Mouse (Mus musculus): Measurements from ENCODE around the gene Ttc33. TPM values are rescaled to one million over a fixed set of nuclear protein-coding genes. Genes with fewer than 3 reads are reported as not detected.

The Ttc33 gene
- polyA plus RNA-seq, 1 experiment from 2014 or later: 47.2 TPM

DNA sequence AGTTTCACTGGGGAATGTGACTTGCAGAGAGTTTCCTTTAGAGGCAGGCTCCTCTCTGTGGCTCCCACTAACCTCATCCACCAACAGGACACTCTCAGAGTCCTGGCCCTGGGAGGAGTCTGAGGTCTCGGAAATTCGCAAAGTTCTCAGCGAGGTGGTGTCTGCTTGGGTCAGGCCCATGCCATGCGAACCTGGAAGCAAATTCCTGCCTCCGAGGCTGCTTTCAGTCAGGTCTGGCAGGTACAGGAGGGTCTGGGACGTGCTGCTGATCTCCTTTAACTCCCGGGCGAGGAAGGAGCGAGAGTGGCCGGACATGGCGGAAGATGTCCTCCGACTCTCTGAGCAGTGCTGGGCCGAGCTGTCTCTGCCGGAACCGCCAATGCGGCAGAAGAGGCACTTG, 49.3 kb downstream of the Ttc33 start:
- no peak for DNase-seq (ENCODE audit: low spot score)
- H3K4me1 ChIP-seq (ENCODE audit: control insufficient read depth, insufficient read depth, low read length): no peaks in the 10 kb centered on the region
- no peak overlapping the region for H3K4me2 ChIP-seq (ENCODE audit: low read depth, severe bottlenecking)
- H3K27ac ChIP-seq (replicated peaks; ENCODE audit: low read depth, low read length): no peak overlapping the region
- H3K4me3 ChIP-seq (ENCODE audit: low read depth, low read length): no peak overlapping the region
- H3K9ac ChIP-seq (ENCODE audit: low read length): no peak overlapping the region
- H3K27me3 ChIP-seq (ENCODE audit: control insufficient read depth, insufficient read depth, low read length): no peaks in the 10 kb centered on the region
- ATAC-seq (ENCODE audit: insufficient number of reproducible peaks, low FRiP score, low TSS enrichment, low read depth): no peak
- H3K36me3 ChIP-seq (ENCODE audit: control insufficient read depth, insufficient read depth, low read length): no peaks in the 10 kb centered on the region
- 89% methylated on average over 16 of the region's 16 CpGs for WGBS
- H3K9me3 ChIP-seq (ENCODE audit: control insufficient read depth, low read length): 0 out of 2 replicates have a peak, but pooled peaks cover 3% of the 10 kb centered on the region

DNA sequence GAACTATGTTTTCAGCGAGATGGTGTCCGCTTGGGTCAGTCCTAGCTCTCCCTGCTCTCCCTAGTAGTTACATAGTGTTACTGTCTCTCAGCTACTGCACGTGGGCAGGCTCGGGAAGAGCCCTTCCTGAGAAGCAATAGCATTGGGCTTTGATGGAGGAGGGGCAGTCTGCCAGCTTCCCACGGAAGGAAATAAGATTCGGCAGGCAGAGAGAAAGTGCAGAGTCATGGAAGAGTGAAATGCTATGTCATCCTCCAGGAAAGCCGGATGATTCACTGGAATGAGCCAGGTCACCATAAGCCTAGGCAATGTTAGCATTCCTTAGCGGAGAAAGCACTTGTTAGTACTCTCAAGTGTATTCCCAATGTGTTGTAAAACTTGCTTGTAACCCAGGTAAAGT, 50.2 kb downstream of the Ttc33 start:
- Histone ChIP-seq H3K4me2 (ENCODE audit: low read depth, severe bottlenecking) (no peak overlapping the region), H3K9ac (ENCODE audit: low read length) (no peak overlapping the region), H3K27me3 (ENCODE audit: control insufficient read depth, insufficient read depth, low read length) (no peaks in the 10 kb centered on the region), H3K27ac (replicated peaks; ENCODE audit: low read depth, low read length) (no peak overlapping the region), H3K9me3 (ENCODE audit: control insufficient read depth, low read length) (0 out of 2 replicates have a peak, but pooled peaks cover 3% of the 10 kb centered on the region), H3K4me3 (ENCODE audit: low read depth, low read length) (no peak overlapping the region), H3K4me1 (ENCODE audit: control insufficient read depth, insufficient read depth, low read length) (no peaks in the 10 kb centered on the region), H3K36me3 (ENCODE audit: control insufficient read depth, insufficient read depth, low read length) (no peaks in the 10 kb centered on the region)
- ATAC-seq (ENCODE audit: insufficient number of reproducible peaks, low FRiP score, low TSS enrichment, low read depth) (no peak), DNase-seq (ENCODE audit: low spot score) (no peak)
- 39% methylated on average over 8 of the region's 8 CpGs for WGBS

DNA sequence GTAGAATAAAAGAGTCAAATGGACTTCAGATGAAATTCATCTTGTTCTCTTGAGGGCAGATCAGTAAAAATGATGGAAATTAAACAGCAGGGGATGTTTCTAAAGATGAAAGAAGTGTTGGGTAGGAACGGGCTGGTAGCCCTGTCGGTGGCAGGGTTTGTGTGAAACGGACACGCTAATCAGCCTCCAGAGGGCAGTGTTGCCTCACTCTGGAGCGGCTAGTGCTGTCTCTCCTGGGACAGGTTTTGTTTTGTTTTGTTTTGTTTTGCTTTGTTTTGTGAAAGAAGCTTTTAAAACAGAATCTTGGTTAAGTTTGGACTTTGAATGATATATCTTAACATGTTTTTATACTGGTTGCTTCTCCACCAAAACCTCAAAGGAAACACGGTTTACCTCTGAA, 51.2 kb downstream of the Ttc33 start:
- Histone ChIP-seq H3K36me3 (ENCODE audit: control insufficient read depth, insufficient read depth, low read length) (no peaks in the 10 kb centered on the region), H3K27me3 (ENCODE audit: control insufficient read depth, insufficient read depth, low read length) (no peaks in the 10 kb centered on the region), H3K9ac (ENCODE audit: low read length) (no peak overlapping the region), H3K27ac (replicated peaks; ENCODE audit: low read depth, low read length) (no peak overlapping the region), H3K9me3 (ENCODE audit: control insufficient read depth, low read length) (0 out of 2 replicates have a peak, but pooled peaks cover 3% of the 10 kb centered on the region), H3K4me2 (ENCODE audit: low read depth, severe bottlenecking) (no peak overlapping the region), H3K4me3 (ENCODE audit: low read depth, low read length) (no peak overlapping the region), H3K4me1 (ENCODE audit: control insufficient read depth, insufficient read depth, low read length) (no peaks in the 10 kb centered on the region)
- ATAC-seq (ENCODE audit: insufficient number of reproducible peaks, low FRiP score, low TSS enrichment, low read depth) (no peak), DNase-seq (ENCODE audit: low spot score) (peak; percentile 85)
- WGBS: 16% methylated on average over 6 of the region's 6 CpGs

DNA sequence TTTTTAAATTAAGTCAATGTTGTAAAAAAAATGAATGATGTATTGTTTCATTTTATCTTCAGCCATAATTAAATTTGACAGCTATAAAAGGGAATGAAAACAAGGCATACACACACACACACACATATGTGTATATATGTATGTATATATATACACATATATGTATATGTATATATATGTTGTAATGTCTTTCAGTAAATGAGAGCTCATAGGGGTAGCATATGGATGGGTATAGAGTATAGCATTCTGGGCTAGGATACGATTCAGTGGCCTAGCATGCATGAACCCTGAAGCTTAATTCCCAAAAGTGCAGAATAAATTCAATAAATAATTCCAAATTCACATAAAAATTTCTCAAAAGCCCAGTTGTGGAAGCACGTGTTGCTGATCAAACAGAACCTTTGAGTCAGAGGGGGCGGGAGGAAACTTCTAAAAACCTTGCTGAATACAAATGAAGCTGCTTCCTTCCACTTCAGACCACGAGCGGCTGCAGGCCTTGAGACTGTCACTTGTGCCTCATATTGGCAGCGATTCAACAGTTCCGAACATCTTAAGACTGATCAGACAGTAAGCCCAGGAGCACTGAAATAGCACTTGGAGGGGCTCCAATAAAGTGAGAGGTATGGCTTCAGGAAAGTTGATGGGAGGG, 51.8 kb downstream of the Ttc33 start:
- H3K27me3 ChIP-seq (ENCODE audit: control insufficient read depth, insufficient read depth, low read length): 0 out of 2 replicates have a peak, but pooled peaks cover 2% of the 10 kb centered on the region
- H3K9me3 ChIP-seq (ENCODE audit: control insufficient read depth, low read length): 0 out of 2 replicates have a peak, but pooled peaks cover 3% of the 10 kb centered on the region
- H3K27ac ChIP-seq (replicated peaks; ENCODE audit: low read depth, low read length): no peak overlapping the region
- no peak overlapping the region for H3K4me2 ChIP-seq (ENCODE audit: low read depth, severe bottlenecking)
- no peaks in the 10 kb centered on the region for H3K36me3 ChIP-seq (ENCODE audit: control insufficient read depth, insufficient read depth, low read length)
- WGBS: 81% methylated on average over 7 of the region's 7 CpGs
- DNase-seq (ENCODE audit: low spot score) (no peak), ATAC-seq (ENCODE audit: insufficient number of reproducible peaks, low FRiP score, low TSS enrichment, low read depth) (no peak)
- H3K4me3 ChIP-seq (ENCODE audit: low read depth, low read length): no peak overlapping the region
- H3K9ac ChIP-seq (ENCODE audit: low read length): no peak overlapping the region
- peaks cover under 1% of the 10 kb centered on the region; the same call in 1 of the 2 replicates for H3K4me1 ChIP-seq (ENCODE audit: control insufficient read depth, insufficient read depth, low read length)

DNA sequence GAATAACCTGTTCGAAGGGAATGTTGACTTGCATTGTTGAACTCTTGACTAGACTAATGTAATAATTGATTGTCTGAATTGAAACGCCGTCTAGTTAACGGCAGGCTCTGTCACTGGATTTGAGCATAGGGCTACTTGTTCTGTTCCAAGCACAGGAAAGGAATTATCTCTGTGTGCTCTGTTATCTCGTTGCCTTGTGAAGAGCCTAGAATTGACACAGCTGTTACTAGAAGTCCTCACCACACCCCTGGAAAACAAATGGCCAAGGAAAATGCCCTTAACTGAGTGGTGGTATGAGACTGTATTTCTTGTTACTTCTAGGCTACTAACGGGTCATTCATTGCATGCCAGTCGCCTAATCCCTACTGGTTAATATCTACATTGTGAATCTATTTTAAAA, 52.7 kb downstream of the Ttc33 start:
- Histone ChIP-seq H3K9me3 (ENCODE audit: control insufficient read depth, low read length) (0 out of 2 replicates have a peak, but pooled peaks cover 3% of the 10 kb centered on the region), H3K4me1 (ENCODE audit: control insufficient read depth, insufficient read depth, low read length) (peaks cover 10% of the 10 kb centered on the region), H3K9ac (ENCODE audit: low read length) (no peak overlapping the region), H3K27me3 (ENCODE audit: control insufficient read depth, insufficient read depth, low read length) (peaks cover 11% of the 10 kb centered on the region), H3K27ac (replicated peaks; ENCODE audit: low read depth, low read length) (no peak overlapping the region), H3K4me3 (ENCODE audit: low read depth, low read length) (no peak overlapping the region), H3K36me3 (ENCODE audit: control insufficient read depth, insufficient read depth, low read length) (no peaks in the 10 kb centered on the region), H3K4me2 (ENCODE audit: low read depth, severe bottlenecking) (no peak overlapping the region)
- DNase-seq (ENCODE audit: low spot score) (no peak), ATAC-seq (ENCODE audit: insufficient number of reproducible peaks, low FRiP score, low TSS enrichment, low read depth) (no peak)
- 83% methylated on average over 7 of the region's 7 CpGs for WGBS

DNA sequence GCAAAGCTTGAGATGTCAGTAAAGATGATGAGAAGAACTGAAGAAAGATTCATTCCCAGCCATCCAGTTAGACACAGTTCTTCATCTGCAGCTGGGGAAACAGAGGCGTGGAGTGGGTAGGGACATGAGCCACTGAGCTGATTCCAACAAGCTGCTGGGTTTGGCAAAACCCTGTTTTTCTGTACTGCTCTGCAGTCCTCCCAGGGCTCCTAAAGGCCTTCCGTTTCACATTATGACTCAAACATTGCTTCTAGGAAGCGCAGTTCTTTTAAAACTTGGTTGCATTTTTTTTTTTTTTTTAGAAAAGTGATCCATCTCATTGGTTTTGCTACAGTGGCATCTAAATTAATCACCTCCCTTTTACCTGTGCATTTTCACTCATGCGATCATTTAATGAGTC, 53.2 kb downstream of the Ttc33 start:
- H3K27me3 ChIP-seq (ENCODE audit: control insufficient read depth, insufficient read depth, low read length): peaks cover 16% of the 10 kb centered on the region
- 0 out of 2 replicates have a peak, but pooled peaks cover 3% of the 10 kb centered on the region for H3K9me3 ChIP-seq (ENCODE audit: control insufficient read depth, low read length)
- H3K9ac ChIP-seq (ENCODE audit: low read length): no peak overlapping the region
- DNase-seq (ENCODE audit: low spot score) (no peak), ATAC-seq (ENCODE audit: insufficient number of reproducible peaks, low FRiP score, low TSS enrichment, low read depth) (no peak)
- no peak overlapping the region for H3K4me3 ChIP-seq (ENCODE audit: low read depth, low read length)
- WGBS: 84% methylated on average over 4 of the region's 4 CpGs
- no peaks in the 10 kb centered on the region for H3K36me3 ChIP-seq (ENCODE audit: control insufficient read depth, insufficient read depth, low read length)
- H3K27ac ChIP-seq (replicated peaks; ENCODE audit: low read depth, low read length): no peak overlapping the region
- H3K4me1 ChIP-seq (ENCODE audit: control insufficient read depth, insufficient read depth, low read length): peaks cover 12% of the 10 kb centered on the region
- H3K4me2 ChIP-seq (ENCODE audit: low read depth, severe bottlenecking): no peak overlapping the region

DNA sequence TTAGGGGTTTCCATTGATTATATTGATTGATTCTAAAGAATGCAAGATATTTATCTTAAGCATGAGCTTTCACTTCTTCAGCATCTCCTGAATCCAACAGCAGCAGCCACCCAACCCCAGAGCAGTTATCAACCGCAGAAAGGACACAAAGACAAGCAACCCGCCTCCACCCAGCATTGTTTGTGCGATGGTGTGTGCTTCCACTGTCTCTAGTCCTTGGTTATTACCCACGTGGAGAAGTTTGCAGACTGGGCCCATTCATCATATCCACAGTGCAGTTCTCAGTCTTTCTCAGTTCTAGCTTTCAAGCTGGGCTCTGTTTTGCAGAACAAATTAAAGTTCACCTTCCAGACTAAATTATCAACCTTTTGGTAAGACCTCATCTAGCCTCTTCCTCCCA, 54.0 kb downstream of the Ttc33 start:
- H3K4me2 ChIP-seq (ENCODE audit: low read depth, severe bottlenecking): no peak overlapping the region
- H3K9ac ChIP-seq (ENCODE audit: low read length): no peak overlapping the region
- H3K36me3 ChIP-seq (ENCODE audit: control insufficient read depth, insufficient read depth, low read length): no peaks in the 10 kb centered on the region
- no peak for DNase-seq (ENCODE audit: low spot score)
- H3K27me3 ChIP-seq (ENCODE audit: control insufficient read depth, insufficient read depth, low read length): peaks cover 17% of the 10 kb centered on the region
- 0 out of 2 replicates have a peak, but pooled peaks cover 3% of the 10 kb centered on the region for H3K9me3 ChIP-seq (ENCODE audit: control insufficient read depth, low read length)
- peaks cover 12% of the 10 kb centered on the region for H3K4me1 ChIP-seq (ENCODE audit: control insufficient read depth, insufficient read depth, low read length)
- no peak overlapping the region for H3K4me3 ChIP-seq (ENCODE audit: low read depth, low read length)
- WGBS: 90% methylated on average over 4 of the region's 4 CpGs
- ATAC-seq (ENCODE audit: insufficient number of reproducible peaks, low FRiP score, low TSS enrichment, low read depth): no peak
- H3K27ac ChIP-seq (replicated peaks; ENCODE audit: low read depth, low read length): no peak overlapping the region

DNA sequence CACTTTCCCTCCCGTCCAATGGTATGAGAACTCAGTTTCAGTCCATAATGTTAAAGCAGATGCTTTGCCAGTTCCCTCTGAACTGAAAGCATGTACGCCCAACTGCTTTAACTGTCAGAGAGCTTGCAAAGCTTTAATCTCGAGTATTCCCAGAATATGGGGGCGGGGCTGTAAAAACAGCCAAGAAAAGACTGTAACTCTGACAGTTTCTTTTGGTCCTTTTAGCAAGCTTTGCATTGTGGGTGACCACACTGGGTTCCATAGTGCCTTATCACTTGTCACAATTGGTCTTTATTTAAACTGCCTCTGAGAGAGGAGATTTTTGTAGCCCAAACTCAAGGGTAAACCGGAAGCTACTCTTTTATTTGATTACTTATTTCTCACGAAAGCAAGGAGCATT, 54.6 kb downstream of the Ttc33 start:
- no peak overlapping the region for H3K9ac ChIP-seq (ENCODE audit: low read length)
- H3K4me2 ChIP-seq (ENCODE audit: low read depth, severe bottlenecking): no peak overlapping the region
- ATAC-seq (ENCODE audit: insufficient number of reproducible peaks, low FRiP score, low TSS enrichment, low read depth) (no peak), DNase-seq (ENCODE audit: low spot score) (no peak)
- H3K4me3 ChIP-seq (ENCODE audit: low read depth, low read length): no peak overlapping the region
- H3K27ac ChIP-seq (replicated peaks; ENCODE audit: low read depth, low read length): no peak overlapping the region
- H3K4me1 ChIP-seq (ENCODE audit: control insufficient read depth, insufficient read depth, low read length): peaks cover 12% of the 10 kb centered on the region
- peaks cover 21% of the 10 kb centered on the region for H3K27me3 ChIP-seq (ENCODE audit: control insufficient read depth, insufficient read depth, low read length)
- WGBS: 73% methylated on average over 6 of the region's 6 CpGs
- no peaks in the 10 kb centered on the region for H3K36me3 ChIP-seq (ENCODE audit: control insufficient read depth, insufficient read depth, low read length)
- 0 out of 2 replicates have a peak, but pooled peaks cover 3% of the 10 kb centered on the region for H3K9me3 ChIP-seq (ENCODE audit: control insufficient read depth, low read length)

DNA sequence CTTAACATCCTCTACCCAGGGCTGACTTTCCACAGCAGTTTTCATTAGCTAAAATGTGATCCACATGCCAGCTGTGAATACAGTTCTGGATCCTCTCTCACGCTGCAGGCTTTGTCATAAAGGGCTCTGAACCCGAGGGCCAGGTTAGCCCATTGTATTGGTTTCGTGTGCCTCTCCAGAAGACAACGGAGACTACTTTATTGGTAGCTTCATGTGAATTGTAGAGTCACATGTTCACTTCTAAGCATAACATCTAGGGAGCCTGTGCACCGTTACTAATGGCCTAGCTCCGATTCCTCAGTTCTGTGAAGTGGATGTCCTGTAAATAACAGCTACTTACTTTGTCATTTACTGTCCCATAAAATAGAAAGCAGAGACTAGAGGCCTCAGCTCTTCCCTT, 55.0 kb downstream of the Ttc33 start:
- H3K4me3 ChIP-seq (ENCODE audit: low read depth, low read length): no peak overlapping the region
- no peak for DNase-seq (ENCODE audit: low spot score)
- H3K9ac ChIP-seq (ENCODE audit: low read length): no peak overlapping the region
- H3K27me3 ChIP-seq (ENCODE audit: control insufficient read depth, insufficient read depth, low read length): peaks cover 21% of the 10 kb centered on the region
- H3K36me3 ChIP-seq (ENCODE audit: control insufficient read depth, insufficient read depth, low read length): no peaks in the 10 kb centered on the region
- H3K4me2 ChIP-seq (ENCODE audit: low read depth, severe bottlenecking): no peak overlapping the region
- H3K27ac ChIP-seq (replicated peaks; ENCODE audit: low read depth, low read length): no peak overlapping the region
- ATAC-seq (ENCODE audit: insufficient number of reproducible peaks, low FRiP score, low TSS enrichment, low read depth): no peak
- H3K9me3 ChIP-seq (ENCODE audit: control insufficient read depth, low read length): 0 out of 2 replicates have a peak, but pooled peaks cover 3% of the 10 kb centered on the region
- peaks cover 12% of the 10 kb centered on the region for H3K4me1 ChIP-seq (ENCODE audit: control insufficient read depth, insufficient read depth, low read length)
- 67% methylated on average over 6 of the region's 6 CpGs for WGBS
